Mouse (Mus musculus): ENCODE measurements at regions not wholly inside any gene's neighbourhood (a gene's known extent, or its start where the extent isn't known, plus 50 kb on each side); places are given as distances from the start of the nearest gene placed in this dataset.

DNA sequence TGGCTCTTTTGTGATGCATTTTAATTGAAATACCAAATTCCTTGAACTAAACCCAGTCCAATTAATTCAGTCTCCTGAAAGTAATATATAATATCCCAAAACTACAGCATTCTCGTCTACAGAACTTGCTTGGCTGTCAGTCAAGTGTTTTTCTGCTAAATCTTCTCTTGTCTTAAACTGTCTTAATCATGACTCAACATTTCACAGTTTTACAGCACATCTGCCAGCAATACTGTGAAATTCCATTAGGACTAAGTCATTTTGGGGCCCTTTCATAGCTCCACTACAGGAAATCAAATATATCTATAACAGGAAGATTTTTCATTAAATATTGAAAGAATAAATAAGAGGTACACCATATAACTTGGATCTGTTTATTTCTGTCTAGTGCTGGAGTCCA lies 75.4 kb upstream of the Kcna3 start:
- Histone ChIP-seq H3K9ac (ENCODE audit: low read depth, low read length) (no peak overlapping the region), H3K9me3 (ENCODE audit: control insufficient read depth, low read length) (no peaks in the 10 kb centered on the region), H3K27me3 (ENCODE audit: control insufficient read depth, insufficient read depth, low read length) (no peaks in the 10 kb centered on the region), H3K4me2 (replicated peaks; ENCODE audit: low read depth, low read length) (no peak overlapping the region), H3K27ac (ENCODE audit: low read depth, low read length) (no peak overlapping the region), H3K4me3 (ENCODE audit: low read depth, low read length) (no peak overlapping the region), H3K36me3 (ENCODE audit: control insufficient read depth, insufficient read depth, low read length) (no peaks in the 10 kb centered on the region), H3K4me1 (replicated peaks; ENCODE audit: control insufficient read depth, insufficient read depth, low read length) (no peaks in the 10 kb centered on the region; the same call in 1 of the 2 replicates)
- 69% methylated on average over 1 of the region's 1 CpGs for WGBS
- DNase-seq (ENCODE audit: low spot score), result no peak
- ATAC-seq (ENCODE audit: low FRiP score), result no peak

DNA sequence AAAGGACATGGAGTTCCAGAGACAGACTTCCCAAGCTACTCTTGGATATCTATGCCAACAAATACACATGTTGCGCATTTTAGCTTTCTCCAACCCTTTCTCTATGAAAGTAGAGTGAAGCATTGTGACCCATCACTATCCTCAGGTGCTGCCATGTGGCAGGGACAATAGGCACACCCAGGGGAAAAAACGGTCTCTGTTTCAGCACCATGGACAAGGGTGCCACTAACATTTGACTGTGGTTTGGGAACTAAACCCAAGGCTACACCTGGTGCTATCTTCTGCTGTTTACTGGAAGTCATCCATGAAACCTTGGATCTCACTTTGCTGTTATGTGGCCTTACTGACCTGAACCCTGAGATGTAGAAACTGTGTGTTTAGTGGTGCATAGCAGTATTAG lies 73.5 kb upstream of the Kcna3 start:
- Histone ChIP-seq H3K9me3 (ENCODE audit: control insufficient read depth, low read length) (no peaks in the 10 kb centered on the region), H3K27me3 (ENCODE audit: control insufficient read depth, insufficient read depth, low read length) (no peaks in the 10 kb centered on the region), H3K4me2 (replicated peaks; ENCODE audit: low read depth, low read length) (no peak overlapping the region), H3K27ac (ENCODE audit: low read depth, low read length) (no peak overlapping the region), H3K4me3 (ENCODE audit: low read depth, low read length) (no peak overlapping the region), H3K9ac (ENCODE audit: low read depth, low read length) (no peak overlapping the region), H3K4me1 (replicated peaks; ENCODE audit: control insufficient read depth, insufficient read depth, low read length) (no peaks in the 10 kb centered on the region), H3K36me3 (ENCODE audit: control insufficient read depth, insufficient read depth, low read length) (no peaks in the 10 kb centered on the region)
- DNase-seq (ENCODE audit: low spot score), result peak; percentile 49
- ATAC-seq (ENCODE audit: low FRiP score), result no peak
- 46% methylated on average over 2 of the region's 2 CpGs for WGBS

DNA sequence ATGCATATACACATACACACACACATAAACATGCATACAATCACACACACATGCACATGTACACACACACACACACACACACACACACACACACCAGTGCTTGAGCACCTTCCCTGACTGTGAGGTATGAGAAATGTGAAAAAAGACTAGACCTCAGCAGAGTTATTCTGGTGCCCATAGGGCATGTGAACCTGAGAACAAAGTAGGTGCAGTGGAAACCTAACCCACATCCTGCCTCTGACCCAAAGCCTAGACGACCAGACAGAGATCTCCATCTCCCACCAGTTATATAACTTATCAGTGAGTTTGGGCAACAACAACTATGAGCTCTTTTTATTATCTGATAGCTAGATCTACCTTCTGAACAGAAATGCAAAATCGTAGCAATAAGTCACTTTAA lies 69.8 kb upstream of the Kcna3 start:
- H3K9ac ChIP-seq (ENCODE audit: low read depth, low read length), result no peak overlapping the region
- ATAC-seq (ENCODE audit: low FRiP score) (no peak), DNase-seq (ENCODE audit: low spot score) (no peak)
- H3K9me3 ChIP-seq (ENCODE audit: control insufficient read depth, low read length), result no peaks in the 10 kb centered on the region
- no peak overlapping the region for H3K4me3 ChIP-seq (ENCODE audit: low read depth, low read length)
- 76% methylated on average over 2 of the region's 2 CpGs for whole genome bisulfite sequencing
- no peaks in the 10 kb centered on the region for H3K27me3 ChIP-seq (ENCODE audit: control insufficient read depth, insufficient read depth, low read length)
- H3K4me2 ChIP-seq (replicated peaks; ENCODE audit: low read depth, low read length), result no peak overlapping the region
- H3K27ac ChIP-seq (ENCODE audit: low read depth, low read length), result no peak overlapping the region
- H3K4me1 ChIP-seq (replicated peaks; ENCODE audit: control insufficient read depth, insufficient read depth, low read length), result no peaks in the 10 kb centered on the region
- no peaks in the 10 kb centered on the region for H3K36me3 ChIP-seq (ENCODE audit: control insufficient read depth, insufficient read depth, low read length)

DNA sequence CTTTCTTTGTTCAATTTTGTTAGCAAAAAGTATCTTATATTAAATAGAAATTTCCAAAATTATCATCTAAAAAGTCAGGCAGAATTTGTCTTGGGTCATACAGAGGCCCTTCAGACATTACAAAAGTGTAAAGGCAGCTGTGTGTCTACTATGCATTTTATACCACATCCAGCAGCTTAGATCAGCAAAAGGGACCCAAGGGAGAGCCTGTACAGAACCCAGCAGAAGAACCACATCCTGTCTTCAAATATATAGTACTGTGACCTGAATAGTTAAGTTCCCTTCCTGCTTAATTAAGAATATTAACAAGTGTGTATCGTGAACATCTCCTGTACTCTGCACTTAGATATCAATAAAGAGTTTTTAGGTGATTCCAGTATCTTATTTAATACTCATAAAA lies 68.5 kb upstream of the Kcna3 start:
- DNase-seq (ENCODE audit: low spot score) (no peak), ATAC-seq (ENCODE audit: low FRiP score) (no peak)
- no peak overlapping the region for H3K27ac ChIP-seq (ENCODE audit: low read depth, low read length)
- no peaks in the 10 kb centered on the region for H3K9me3 ChIP-seq (ENCODE audit: control insufficient read depth, low read length)
- no peaks in the 10 kb centered on the region for H3K27me3 ChIP-seq (ENCODE audit: control insufficient read depth, insufficient read depth, low read length)
- H3K4me1 ChIP-seq (replicated peaks; ENCODE audit: control insufficient read depth, insufficient read depth, low read length), result no peaks in the 10 kb centered on the region
- no peak overlapping the region for H3K9ac ChIP-seq (ENCODE audit: low read depth, low read length)
- no peaks in the 10 kb centered on the region for H3K36me3 ChIP-seq (ENCODE audit: control insufficient read depth, insufficient read depth, low read length)
- H3K4me3 ChIP-seq (ENCODE audit: low read depth, low read length), result no peak overlapping the region
- 87% methylated on average over 1 of the region's 1 CpGs for WGBS
- no peak overlapping the region for H3K4me2 ChIP-seq (replicated peaks; ENCODE audit: low read depth, low read length)

DNA sequence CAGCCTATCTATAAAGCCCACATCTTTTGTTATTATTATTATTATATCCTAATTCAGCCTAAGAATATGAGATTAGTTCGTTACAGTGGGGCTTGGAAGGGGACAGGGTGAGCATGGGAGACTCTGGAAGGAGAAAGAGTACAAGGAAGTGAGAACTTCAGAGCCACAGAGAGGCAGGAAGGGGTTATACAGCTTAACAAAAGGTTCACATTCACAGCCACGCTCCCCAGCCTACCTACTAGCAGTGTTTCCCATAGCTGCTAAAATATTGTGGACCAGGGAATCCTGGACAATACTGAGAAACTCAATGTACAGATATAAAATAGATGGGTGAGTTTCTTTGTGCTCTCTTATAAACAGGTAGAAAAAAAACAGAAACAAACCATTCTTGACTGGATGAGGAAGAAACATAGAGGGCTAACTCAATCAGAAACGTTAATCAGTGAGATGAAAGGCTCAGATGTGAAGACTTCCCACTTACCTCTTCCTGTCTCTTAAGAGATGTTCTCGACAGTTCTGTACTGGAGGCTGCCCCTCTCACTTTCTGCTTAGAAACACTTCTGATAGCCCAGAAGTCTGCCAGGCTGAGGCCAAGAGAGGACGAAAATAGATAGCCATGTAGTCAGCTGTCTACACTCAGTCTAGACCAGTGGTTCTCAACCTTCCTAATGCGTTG lies 61.7 kb upstream of the Kcna3 start:
- Histone ChIP-seq H3K4me1 (replicated peaks; ENCODE audit: control insufficient read depth, insufficient read depth, low read length) (no peaks in the 10 kb centered on the region), H3K27me3 (ENCODE audit: control insufficient read depth, insufficient read depth, low read length) (no peaks in the 10 kb centered on the region), H3K4me2 (replicated peaks; ENCODE audit: low read depth, low read length) (no peak overlapping the region), H3K9ac (ENCODE audit: low read depth, low read length) (no peak overlapping the region), H3K9me3 (ENCODE audit: control insufficient read depth, low read length) (no peaks in the 10 kb centered on the region), H3K27ac (ENCODE audit: low read depth, low read length) (no peak overlapping the region), H3K4me3 (ENCODE audit: low read depth, low read length) (no peak overlapping the region), H3K36me3 (ENCODE audit: control insufficient read depth, insufficient read depth, low read length) (no peaks in the 10 kb centered on the region)
- ATAC-seq (ENCODE audit: low FRiP score), result no peak
- DNase-seq (ENCODE audit: low spot score), result no peak
- WGBS, result 77% methylated on average over 6 of the region's 6 CpGs

DNA sequence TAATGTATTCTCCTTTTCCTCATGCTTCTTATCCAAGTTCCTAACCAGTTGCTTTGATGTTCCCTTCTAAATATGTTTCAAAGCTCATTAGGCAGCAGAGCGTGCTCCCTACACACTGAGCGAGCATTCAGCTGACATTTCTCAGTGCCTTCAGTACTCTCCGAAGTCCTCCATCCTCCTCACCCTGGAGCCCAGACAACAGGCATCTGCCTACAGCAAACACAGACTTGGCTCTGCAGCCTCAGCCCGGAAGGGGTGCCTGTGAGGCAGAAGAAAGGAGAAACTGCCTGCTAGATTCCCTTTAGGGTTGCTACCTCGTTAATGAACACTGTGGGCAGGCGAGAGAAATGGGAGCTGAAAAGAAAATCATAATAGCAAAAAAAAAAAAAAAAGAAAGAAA lies 57.2 kb upstream of the Kcna3 start:
- ATAC-seq (ENCODE audit: low FRiP score), result no peak

DNA sequence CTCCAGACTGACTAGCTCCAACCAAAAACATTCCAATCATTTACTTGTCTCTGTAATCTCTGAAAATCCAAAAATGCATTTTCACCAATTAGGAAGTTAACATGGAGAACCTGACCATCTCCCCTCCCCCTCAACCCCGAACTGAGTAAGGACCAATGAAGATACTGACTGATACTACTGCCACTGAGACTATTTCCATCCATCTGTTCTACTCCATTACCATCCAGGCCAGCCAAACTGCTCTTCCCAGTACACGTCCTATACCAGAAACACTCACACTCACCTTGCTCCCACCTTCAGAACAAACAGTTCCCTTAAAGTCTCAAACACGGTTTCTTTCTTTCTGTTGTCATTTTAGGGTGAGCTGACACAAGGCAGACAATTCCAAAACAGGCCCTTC lies 55.1 kb upstream of the Kcna3 start:
- Histone ChIP-seq H3K4me1 (replicated peaks; ENCODE audit: control insufficient read depth, insufficient read depth, low read length) (no peaks in the 10 kb centered on the region), H3K4me2 (replicated peaks; ENCODE audit: low read depth, low read length) (no peak overlapping the region), H3K9me3 (ENCODE audit: control insufficient read depth, low read length) (no peaks in the 10 kb centered on the region), H3K36me3 (ENCODE audit: control insufficient read depth, insufficient read depth, low read length) (no peaks in the 10 kb centered on the region), H3K9ac (ENCODE audit: low read depth, low read length) (no peak overlapping the region), H3K27me3 (ENCODE audit: control insufficient read depth, insufficient read depth, low read length) (no peaks in the 10 kb centered on the region), H3K4me3 (ENCODE audit: low read depth, low read length) (no peak overlapping the region), H3K27ac (ENCODE audit: low read depth, low read length) (no peak overlapping the region)
- no peak for DNase-seq (ENCODE audit: low spot score)
- no peak for ATAC-seq (ENCODE audit: low FRiP score)
- WGBS, result 68% methylated on average over 3 of the region's 3 CpGs

More for the DNA sequence above, 57.2 kb upstream of the Kcna3 start:
- Histone ChIP-seq H3K9ac (ENCODE audit: low read depth, low read length) (no peak overlapping the region), H3K27ac (ENCODE audit: low read depth, low read length) (no peak overlapping the region), H3K27me3 (ENCODE audit: control insufficient read depth, insufficient read depth, low read length) (no peaks in the 10 kb centered on the region), H3K9me3 (ENCODE audit: control insufficient read depth, low read length) (no peaks in the 10 kb centered on the region), H3K36me3 (ENCODE audit: control insufficient read depth, insufficient read depth, low read length) (no peaks in the 10 kb centered on the region), H3K4me1 (replicated peaks; ENCODE audit: control insufficient read depth, insufficient read depth, low read length) (no peaks in the 10 kb centered on the region), H3K4me2 (replicated peaks; ENCODE audit: low read depth, low read length) (no peak overlapping the region), H3K4me3 (ENCODE audit: low read depth, low read length) (no peak overlapping the region)
- no peak for DNase-seq (ENCODE audit: low spot score)
- 77% methylated on average over 6 of the region's 6 CpGs for WGBS

DNA sequence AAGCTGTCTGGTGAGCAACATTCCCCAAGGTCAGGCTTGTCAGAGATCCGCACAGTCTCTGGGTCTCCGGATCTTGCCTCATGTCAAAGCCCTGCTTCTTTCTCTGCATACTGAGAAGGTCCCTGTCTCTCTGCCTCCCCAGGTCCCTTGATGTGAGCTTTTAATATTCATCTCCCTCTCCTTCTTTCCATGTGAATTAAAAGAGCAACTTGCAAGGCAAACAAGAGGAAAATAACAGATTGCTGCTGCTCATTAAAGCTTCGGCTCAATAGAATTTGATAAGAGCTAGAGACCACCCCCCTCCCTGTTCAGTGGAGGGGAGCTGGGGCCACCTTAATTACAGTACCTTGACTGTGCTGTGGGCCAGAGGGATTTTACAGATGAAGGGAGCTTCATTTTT lies 54.6 kb upstream of the Kcna3 start:
- ATAC-seq (ENCODE audit: low FRiP score) (no peak), DNase-seq (ENCODE audit: low spot score) (no peak)
- Histone ChIP-seq H3K4me3 (ENCODE audit: low read depth, low read length) (no peak overlapping the region), H3K9ac (ENCODE audit: low read depth, low read length) (no peak overlapping the region), H3K4me2 (replicated peaks; ENCODE audit: low read depth, low read length) (no peak overlapping the region), H3K36me3 (ENCODE audit: control insufficient read depth, insufficient read depth, low read length) (no peaks in the 10 kb centered on the region), H3K27me3 (ENCODE audit: control insufficient read depth, insufficient read depth, low read length) (no peaks in the 10 kb centered on the region), H3K4me1 (replicated peaks; ENCODE audit: control insufficient read depth, insufficient read depth, low read length) (no peaks in the 10 kb centered on the region), H3K9me3 (ENCODE audit: control insufficient read depth, low read length) (no peaks in the 10 kb centered on the region), H3K27ac (ENCODE audit: low read depth, low read length) (no peak overlapping the region)
- 74% methylated on average over 3 of the region's 3 CpGs for WGBS

DNA sequence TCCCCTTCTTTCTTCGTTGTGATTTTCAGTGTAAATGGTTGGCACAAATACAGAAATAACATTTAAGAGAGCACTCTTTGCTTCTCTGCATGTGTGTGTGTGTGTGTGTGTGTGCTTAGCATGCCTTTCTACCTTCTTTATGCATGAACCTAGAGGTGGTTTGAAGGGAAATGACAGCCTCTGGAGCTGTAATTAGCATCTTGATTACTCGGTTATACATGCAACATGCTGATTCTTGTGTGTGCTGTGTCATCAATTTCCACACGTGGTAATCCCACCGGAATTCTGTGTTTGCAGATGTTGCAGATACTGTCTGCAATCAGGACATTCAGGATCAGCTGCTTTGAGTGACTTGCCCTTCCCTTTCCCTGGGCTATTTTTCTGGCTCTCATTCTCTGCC lies 51.7 kb upstream of the Kcna3 start:
- no peaks in the 10 kb centered on the region for H3K9me3 ChIP-seq (ENCODE audit: control insufficient read depth, low read length)
- WGBS, result 69% methylated on average over 4 of the region's 4 CpGs
- no peak overlapping the region for H3K27ac ChIP-seq (ENCODE audit: low read depth, low read length)
- no peaks in the 10 kb centered on the region for H3K27me3 ChIP-seq (ENCODE audit: control insufficient read depth, insufficient read depth, low read length)
- H3K4me1 ChIP-seq (replicated peaks; ENCODE audit: control insufficient read depth, insufficient read depth, low read length), result no peaks in the 10 kb centered on the region
- H3K36me3 ChIP-seq (ENCODE audit: control insufficient read depth, insufficient read depth, low read length), result no peaks in the 10 kb centered on the region
- H3K9ac ChIP-seq (ENCODE audit: low read depth, low read length), result no peak overlapping the region
- DNase-seq (ENCODE audit: low spot score), result no peak
- no peak overlapping the region for H3K4me2 ChIP-seq (replicated peaks; ENCODE audit: low read depth, low read length)
- no peak overlapping the region for H3K4me3 ChIP-seq (ENCODE audit: low read depth, low read length)
- no peak for ATAC-seq (ENCODE audit: low FRiP score)
